Mouse (Mus musculus) ES-Bruce4 (cell line): ENCODE data around the gene Cmtr1. TPM values are rescaled to one million over a fixed set of nuclear protein-coding genes. Genes with fewer than 3 reads are reported as not detected.
A peak's percentile ranks its signal among the peaks of the same experiment; 100 is the strongest.

Source experiments
- H3K27ac ChIP-seq: 2 replicates; pipeline ENCODE4 v1.5.1; 2012; ENCODE audit warnings: low read length, inconsistent platforms; ENCODE audit not compliant: insufficient read depth
- H3K27me3 ChIP-seq: 2 replicates; pipeline ENCODE4 v1.6.1; 2012; ENCODE audit warnings: mild to moderate bottlenecking, low read length, inconsistent platforms; ENCODE audit not compliant: control insufficient read depth, poor library complexity, insufficient read depth, severe bottlenecking
- H3K36me3 ChIP-seq: 2 replicates; pipeline ENCODE4 v1.6.1; 2012; ENCODE audit warnings: inconsistent platforms, mild to moderate bottlenecking, low read length, moderate library complexity; ENCODE audit not compliant: control insufficient read depth, poor library complexity, insufficient read depth, severe bottlenecking
- H3K4me1 ChIP-seq: one replicate; pipeline ENCODE4 v1.8.1; 2011; ENCODE audit warnings: low read length; ENCODE audit not compliant: control insufficient read depth, insufficient read depth
- H3K4me3 ChIP-seq: 2 replicates; pipeline ENCODE4 v1.5.1; 2011; ENCODE audit warnings: low read depth, mild to moderate bottlenecking, low read length
- H3K9ac ChIP-seq: 2 replicates; pipeline ENCODE4 v1.6.1; 2012; ENCODE audit warnings: low read depth, mild to moderate bottlenecking, inconsistent platforms; ENCODE audit not compliant: poor library complexity, severe bottlenecking
- H3K9me3 ChIP-seq: replicated peaks from 2 replicates; pipeline ENCODE4 v1.6.1; 2012; ENCODE audit warnings: mild to moderate bottlenecking, low read length, inconsistent platforms; ENCODE audit not compliant: control insufficient read depth, poor library complexity, insufficient read depth, severe bottlenecking
- CTCF ChIP-seq: IDR thresholded peaks from one replicate; pipeline ENCODE4 v1.8.1; 2011; ENCODE audit warnings: low read depth, low read length
- EP300 ChIP-seq: IDR thresholded peaks from 2 replicates; pipeline ENCODE4 v1.6.1; 2011; ENCODE audit warnings: low read depth, low read length; ENCODE audit not compliant: insufficient read depth
- POLR2A ChIP-seq: IDR thresholded peaks from one replicate; pipeline ENCODE4 v1.8.1; 2011; ENCODE audit warnings: low read length; ENCODE audit not compliant: insufficient read depth
- polyA plus RNA-seq: library from polyadenylated mRNA; stranded (reverse); fragments of >200 nt; gene quantifications from 2 replicates; pipeline ENCODE4 v1.2.4, GENCODE M21; 2011; ENCODE audit warnings: low read depth; ENCODE audit not compliant: missing spikeins, insufficient read depth, insufficient read length

Cmtr1 gene
- polyA plus RNA-seq, 1 experiment = 79.2 TPM

DNA sequence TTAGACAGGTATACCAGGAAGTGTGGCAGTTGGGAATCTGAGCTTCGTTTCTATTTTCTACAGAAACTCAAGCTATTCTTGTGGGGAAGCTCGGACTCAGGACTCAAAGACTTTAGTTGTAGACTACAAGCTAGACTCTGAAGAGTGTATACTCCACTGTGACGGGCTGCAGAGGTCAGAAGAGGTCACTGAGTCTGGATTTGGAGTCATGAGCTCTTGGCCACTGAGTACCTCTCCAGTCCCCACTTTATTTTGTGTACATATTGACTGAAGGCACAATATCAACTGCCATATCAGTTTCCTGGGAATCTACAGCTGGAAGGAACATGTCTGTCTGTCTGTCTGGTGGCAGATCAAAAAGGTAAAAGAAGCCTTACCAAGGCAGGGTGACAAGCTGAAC, 41.2 kb upstream of the Cmtr1 start:
- no peak for TF ChIP-seq POLR2A
- TF ChIP-seq CTCF = no peak
- TF ChIP-seq EP300 = no peak
- Histone ChIP-seq H3K9ac (no peak overlapping the region), H3K4me3 (no peak overlapping the region), H3K27ac (no peak overlapping the region), H3K36me3 (peaks cover 3% of the 10 kb centered on the region; the same call in 1 of the 2 replicates), H3K27me3 (no peaks in the 10 kb centered on the region), H3K9me3 (no peaks in the 10 kb centered on the region), H3K4me1 (no peaks in the 10 kb centered on the region)

DNA sequence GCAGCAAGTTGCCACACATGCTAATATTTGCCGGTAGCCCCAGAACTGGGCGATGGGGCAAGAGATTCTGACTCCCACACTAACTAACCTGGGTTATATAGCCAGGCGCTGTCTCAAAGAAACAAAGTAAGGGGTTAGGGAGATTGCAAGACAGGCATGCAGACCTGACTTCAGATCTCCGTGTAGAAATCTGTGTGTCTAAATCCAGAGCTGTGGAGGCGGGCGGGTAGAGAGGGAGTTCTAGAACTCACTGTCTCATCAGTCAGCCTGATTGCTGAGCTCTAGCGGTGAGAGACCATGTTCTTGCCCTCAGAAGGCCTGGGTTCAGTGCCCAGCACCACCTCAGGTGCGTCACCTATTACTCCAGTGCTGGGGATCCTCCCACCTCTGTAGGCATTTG, 36.9 kb upstream of the Cmtr1 start:
- Histone ChIP-seq H3K9ac (no peak overlapping the region), H3K4me3 (no peak overlapping the region), H3K27me3 (no peaks in the 10 kb centered on the region), H3K4me1 (no peaks in the 10 kb centered on the region), H3K36me3 (peaks cover 3% of the 10 kb centered on the region; the same call in 1 of the 2 replicates), H3K9me3 (no peaks in the 10 kb centered on the region), H3K27ac (no peak overlapping the region)
- TF ChIP-seq CTCF (no peak), EP300 (no peak), POLR2A (no peak)

DNA sequence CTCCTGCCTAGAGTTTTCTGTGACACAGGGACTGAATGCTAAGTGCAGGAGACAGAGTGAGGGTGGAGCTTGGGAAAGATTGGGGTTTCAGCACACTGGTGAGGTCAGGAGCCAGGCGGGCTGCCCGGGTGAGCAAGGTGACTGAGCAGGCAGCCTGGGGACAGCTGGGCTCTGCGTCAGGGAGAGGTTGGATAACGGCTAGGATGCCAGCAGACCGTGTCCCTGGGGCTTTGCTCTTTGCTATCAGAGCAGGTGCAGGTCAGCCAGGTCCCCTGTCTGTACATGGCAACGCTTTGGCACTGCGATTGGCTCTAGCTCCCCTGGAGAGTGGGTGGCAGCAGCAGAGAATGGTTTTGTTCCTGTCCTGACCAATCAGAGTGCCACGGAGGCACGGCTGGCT, 33.1 kb upstream of the Cmtr1 start:
- no peaks in the 10 kb centered on the region for H3K27me3 ChIP-seq
- no peak for TF ChIP-seq EP300
- no peak for TF ChIP-seq POLR2A
- TF ChIP-seq CTCF = no peak
- no peak overlapping the region for H3K4me3 ChIP-seq
- no peak overlapping the region for H3K27ac ChIP-seq
- H3K4me1 ChIP-seq = no peaks in the 10 kb centered on the region
- H3K9ac ChIP-seq = no peak overlapping the region
- no peaks in the 10 kb centered on the region for H3K9me3 ChIP-seq
- peaks cover 4% of the 10 kb centered on the region for H3K36me3 ChIP-seq

DNA sequence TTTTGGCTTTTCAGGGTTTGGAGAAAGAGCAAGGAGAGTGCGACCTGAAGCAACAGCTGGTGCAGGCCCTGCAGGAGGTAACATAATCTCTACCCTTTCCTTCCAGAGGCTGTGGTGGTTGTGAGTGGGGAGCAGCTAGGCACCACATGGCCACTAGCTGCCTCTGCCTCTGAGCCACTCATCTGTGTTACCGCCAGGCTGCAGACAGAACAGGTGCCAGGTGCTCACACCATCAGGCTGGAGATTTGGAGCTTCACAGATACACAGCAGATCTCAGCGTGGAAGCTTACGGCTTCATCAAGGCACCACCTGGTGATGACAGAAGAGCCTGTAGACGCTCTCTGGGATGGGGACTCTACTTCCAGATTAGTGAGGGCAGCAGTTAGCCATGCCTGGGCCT, 31.4 kb upstream of the Cmtr1 start:
- peaks cover 1% of the 10 kb centered on the region for H3K4me1 ChIP-seq
- no peaks in the 10 kb centered on the region for H3K27me3 ChIP-seq
- H3K36me3 ChIP-seq = peaks cover 4% of the 10 kb centered on the region
- no peak overlapping the region for H3K9ac ChIP-seq
- no peaks in the 10 kb centered on the region for H3K9me3 ChIP-seq
- H3K27ac ChIP-seq = no peak overlapping the region
- H3K4me3 ChIP-seq = no peak overlapping the region
- TF ChIP-seq POLR2A (no peak), CTCF (no peak), EP300 (no peak)

DNA sequence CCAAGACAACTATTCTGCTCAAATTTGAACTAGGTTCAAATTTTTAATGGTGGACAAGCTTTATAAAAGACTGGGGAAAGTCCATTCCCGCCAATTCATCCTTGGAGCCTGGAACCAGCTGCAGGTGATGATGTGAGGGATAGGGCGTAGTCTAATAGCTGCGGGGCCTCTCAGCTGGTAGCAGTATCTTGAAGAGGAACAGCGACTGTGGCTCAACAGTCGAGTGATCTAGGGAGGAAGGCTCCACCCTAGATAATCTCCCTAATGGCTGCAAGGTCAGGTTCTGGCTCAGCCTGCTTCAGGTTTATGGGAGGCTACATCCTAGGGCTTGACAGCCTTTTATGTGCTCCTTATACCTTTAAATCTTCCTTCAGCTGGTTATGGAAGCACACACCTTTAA, 30.8 kb upstream of the Cmtr1 start:
- H3K36me3 ChIP-seq = peaks cover 4% of the 10 kb centered on the region
- no peak overlapping the region for H3K9ac ChIP-seq
- no peaks in the 10 kb centered on the region for H3K9me3 ChIP-seq
- no peaks in the 10 kb centered on the region for H3K27me3 ChIP-seq
- no peak overlapping the region for H3K27ac ChIP-seq
- TF ChIP-seq CTCF = no peak
- 0 out of 2 replicates have a peak, but pooled peaks have one; percentile 28 for TF ChIP-seq EP300
- H3K4me1 ChIP-seq = peaks cover 1% of the 10 kb centered on the region
- H3K4me3 ChIP-seq = no peak overlapping the region

DNA sequence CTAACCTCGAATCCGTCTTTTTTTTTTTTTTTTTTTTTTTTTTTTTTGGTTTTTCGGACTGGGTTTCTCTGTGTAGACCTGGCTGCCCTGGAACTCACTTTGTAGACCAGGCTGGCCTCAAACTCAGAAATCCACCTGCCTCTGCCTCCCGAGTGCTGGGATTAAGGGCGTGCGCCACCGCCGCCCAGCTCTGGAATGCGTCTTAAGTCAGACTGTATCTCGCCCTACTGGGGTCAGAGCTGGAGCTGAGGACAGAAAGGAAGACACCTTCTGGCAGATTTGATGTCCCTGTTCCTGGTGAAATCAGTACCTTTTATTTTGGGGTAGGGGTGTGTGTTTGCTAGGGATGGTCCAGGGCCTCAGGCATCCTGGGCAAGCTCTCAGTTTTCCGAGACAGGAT, 28.1 kb upstream of the Cmtr1 start:
- Histone ChIP-seq H3K27ac (no peak overlapping the region; the same call in 1 of the 2 replicates), H3K9me3 (no peaks in the 10 kb centered on the region), H3K4me1 (peaks cover 1% of the 10 kb centered on the region), H3K27me3 (no peaks in the 10 kb centered on the region), H3K4me3 (no peak overlapping the region), H3K9ac (no peak overlapping the region), H3K36me3 (peaks cover 4% of the 10 kb centered on the region)
- TF ChIP-seq POLR2A (no peak), EP300 (0 out of 2 replicates have a peak, but pooled peaks have one; percentile 37)
